In genomic region chr13:35886121-35886725, GRCm38 (mm10) we compare ENCODE assay signal across 8 mouse cellular contexts. TPM values are rescaled to one million over a fixed set of nuclear protein-coding genes. Genes with fewer than 3 reads are reported as not detected.
A peak's percentile ranks its signal among the peaks of the same experiment; 100 is the strongest.
DNase-seq lines count a peak whose midpoint lies in the region; ATAC-seq and TF ChIP-seq lines count a peak whose summit lies in the region.

No protein-coding gene starts in this region.

- H3K36me3 ChIP-seq in hindbrain, embryonic 11.5 days (ENCODE audit: control insufficient read depth, insufficient read depth, low read length): no peaks in the 10 kb centered on the region
- H3K36me3 ChIP-seq in hindbrain, embryonic 12.5 days: no peaks in the 10 kb centered on the region
- H3K36me3 ChIP-seq in midbrain, postnatal 0 days (ENCODE audit: insufficient read depth, low read length): no peaks in the 10 kb centered on the region

- no peak overlapping the region for H3K9ac ChIP-seq in hindbrain, embryonic 11.5 days (ENCODE audit: low read depth, low read length)
- no peak overlapping the region for H3K9ac ChIP-seq in hindbrain, embryonic 12.5 days
- H3K9ac ChIP-seq in midbrain, postnatal 0 days (replicated peaks; ENCODE audit: low read length, poor library complexity, severe bottlenecking): no peak overlapping the region

- H3K27me3 ChIP-seq in hindbrain, embryonic 11.5 days (ENCODE audit: control insufficient read depth, insufficient read depth, low read length): no peaks in the 10 kb centered on the region
- no peaks in the 10 kb centered on the region for H3K27me3 ChIP-seq in hindbrain, embryonic 12.5 days
- no peaks in the 10 kb centered on the region for H3K27me3 ChIP-seq in midbrain, postnatal 0 days (ENCODE audit: insufficient read depth, low read length)

- H3K4me2 ChIP-seq in hindbrain, embryonic 11.5 days (replicated peaks; ENCODE audit: low read depth, low read length): no peak overlapping the region
- no peak overlapping the region for H3K4me2 ChIP-seq in hindbrain, embryonic 12.5 days (replicated peaks)
- no peak overlapping the region for H3K4me2 ChIP-seq in midbrain, postnatal 0 days (ENCODE audit: low read depth, low read length, poor library complexity, severe bottlenecking)

- no peaks in the 10 kb centered on the region for H3K9me3 ChIP-seq in hindbrain, embryonic 11.5 days (ENCODE audit: control insufficient read depth, low read length)
- H3K9me3 ChIP-seq in hindbrain, embryonic 12.5 days (replicated peaks): no peaks in the 10 kb centered on the region
- no peaks in the 10 kb centered on the region for H3K9me3 ChIP-seq in midbrain, postnatal 0 days (ENCODE audit: low read length)

- 45% methylated on average over 15 of the region's 15 CpGs for WGBS in hindbrain, embryonic 11.5 days
- WGBS in hindbrain, embryonic 12.5 days: 42% methylated on average over 15 of the region's 15 CpGs
- WGBS in midbrain, postnatal 0 days: 36% methylated on average over 15 of the region's 15 CpGs

- TF ChIP-seq CTCF in midbrain, postnatal 0 days (IDR thresholded peaks at IDR 0.05): peak; percentile 62

- H3K27ac ChIP-seq in hindbrain, embryonic 11.5 days (ENCODE audit: low read depth, low read length): no peak overlapping the region
- H3K27ac ChIP-seq in hindbrain, embryonic 12.5 days: no peak overlapping the region
- H3K27ac ChIP-seq in midbrain, postnatal 0 days (ENCODE audit: low read depth, low read length): no peak overlapping the region

- H3K4me1 ChIP-seq in hindbrain, embryonic 11.5 days (replicated peaks; ENCODE audit: control insufficient read depth, insufficient read depth, low read length): no peaks in the 10 kb centered on the region
- H3K4me1 ChIP-seq in hindbrain, embryonic 12.5 days: no peaks in the 10 kb centered on the region
- no peaks in the 10 kb centered on the region for H3K4me1 ChIP-seq in midbrain, postnatal 0 days (ENCODE audit: insufficient read depth, low read length)

- H3K4me3 ChIP-seq in hindbrain, embryonic 11.5 days (ENCODE audit: low read depth, low read length): no peak overlapping the region
- no peak overlapping the region for H3K4me3 ChIP-seq in hindbrain, embryonic 12.5 days
- H3K4me3 ChIP-seq in midbrain, postnatal 0 days (ENCODE audit: low read depth, low read length): no peak overlapping the region

- DNase-seq in hindbrain, embryonic 11.5 days (ENCODE audit: low spot score): peak; percentile 60
- DNase-seq in CD8-positive naive resting alpha-beta T cell, adult 2 months (ENCODE audit: low read depth in 2 of 2, low spot score in 2 of 2): peak; percentile 28 to 46
- peak; percentile 17 for DNase-seq in c-Kit-negative CD71-positive TER-119-positive erythroid progenitor cells, embryonic 14.5 days (ENCODE audit: low read depth, low spot score)
- peak; percentile 66 to 69 for DNase-seq in kidney, postnatal 4 days
- peak; percentile 34 for DNase-seq in midbrain, postnatal 0 days (ENCODE audit: low spot score)
- peak; percentile 60 to 65 for DNase-seq in urinary bladder, postnatal 4 days (ENCODE audit: low spot score in 2 of 2)

- no peak for ATAC-seq in hindbrain, embryonic 11.5 days (ENCODE audit: low FRiP score)
- no peak for ATAC-seq in hindbrain, embryonic 12.5 days (ENCODE audit: low FRiP score)
- peak; percentile 76 for ATAC-seq in granulocyte monocyte progenitor cell, adult 5-6 weeks (replicated peaks; ENCODE audit: poor library complexity, severe bottlenecking)
- ATAC-seq in midbrain, postnatal 0 days (ENCODE audit: low FRiP score): no peak

RNA-seq across cellular contexts. Expression of gene Rpp40, which starts 19.9 kb away (rescaled TPM):
- polyA plus RNA-seq in hindbrain, embryonic 11.5 days (2014; fragmentation: Nextera tagmentation; extraction: Ambion mirVana): 19.4 and 22.5 TPM in 2 replicates
- polyA plus RNA-seq in hindbrain, embryonic 12.5 days (2016; fragmentation: Nextera tagmentation; extraction: Ambion mirVana): 14.7 and 14.9 TPM in 2 replicates
- total RNA-seq in granulocyte monocyte progenitor cell, adult 5-6 weeks (2014; fragmentation: Nextera tagmentation): 22.6 and 33.0 TPM in 2 replicates
- 20.2 and 21.2 TPM in 2 replicates for total RNA-seq in granulocyte monocyte progenitor cell, adult 5-6 weeks (2017)
- 3.6 and 6.1 TPM in 2 replicates for total RNA-seq in midbrain, postnatal 0 days (2014; rRNA removed)
- 4.6 and 5.4 TPM in 2 replicates for polyA plus RNA-seq in midbrain, postnatal 0 days (2015; fragmentation: Nextera tagmentation; extraction: Ambion mirVana)

Comparison
In these comparisons a context has a peak if more than half of its experiments do, and no peak if none do; other contexts are left out.
1. DNase-seq: peak in every context shown above with its lines; median percentile 68 in kidney, postnatal 4 days; 62 in urinary bladder, postnatal 4 days; 60 in hindbrain, embryonic 11.5 days; 37 in CD8-positive naive resting alpha-beta T cell, adult 2 months; 34 in midbrain, postnatal 0 days; 17 in c-Kit-negative CD71-positive TER-119-positive erythroid progenitor cells, embryonic 14.5 days.